Comparison of ENCODE assay signal across 8 mouse cellular contexts in the genomic region with DNA sequence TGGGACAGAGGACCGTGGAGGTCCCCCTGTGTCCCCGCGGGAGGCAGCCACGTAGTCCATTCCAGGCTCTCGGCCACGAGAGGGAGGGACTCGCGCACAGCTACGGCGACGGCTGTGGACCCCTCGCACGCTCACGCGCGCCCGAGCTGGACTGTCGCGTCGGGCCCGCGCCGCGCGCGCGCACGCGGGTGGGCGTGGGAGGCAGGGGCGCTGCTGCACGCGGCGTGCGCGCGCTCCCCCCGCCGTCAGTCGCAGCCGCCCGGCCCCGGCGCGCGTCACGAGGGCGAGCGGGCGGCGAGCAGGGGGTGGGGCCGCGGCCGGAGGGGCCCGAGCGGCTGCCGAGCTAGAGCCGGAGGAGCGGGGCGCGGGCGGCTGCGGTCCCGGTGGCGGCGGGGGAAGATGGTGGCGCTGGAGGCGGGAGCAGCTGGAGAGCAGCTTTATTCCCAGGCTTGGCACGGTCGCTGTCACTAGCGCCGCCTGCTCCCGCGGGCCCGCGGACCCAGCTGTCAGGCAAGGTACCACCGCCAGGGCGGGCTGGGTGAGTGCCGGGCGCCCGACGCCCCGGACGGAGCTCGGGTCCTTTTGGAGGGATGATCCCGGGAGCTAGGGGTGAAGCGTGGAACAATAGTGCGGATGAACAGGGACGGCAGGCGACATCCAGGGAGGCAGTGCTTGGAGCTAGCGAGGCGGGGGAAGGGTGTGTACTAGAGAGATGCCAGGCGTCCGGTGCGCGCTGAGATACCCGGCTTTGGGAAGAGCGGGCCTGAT. TPM values are rescaled to one million over a fixed set of nuclear protein-coding genes. Genes with fewer than 3 reads are reported as not detected.
DNase-seq lines count a peak whose midpoint lies in the region.

A gene (plus strand): TSS at position 334 of the 768 bp plus-strand sequence.

- WGBS in macrophage (ENCODE audit: missing documents): 1% methylated on average over 95 of the region's 98 CpGs

- H3K36me3 ChIP-seq in macrophage (ENCODE audit: inconsistent target): no peaks in the 10 kb centered on the region

- peak within 1 kb of the TSS; percentile 49 for H3K4me3 ChIP-seq in macrophage (ENCODE audit: inconsistent target)

- H3K79me2 ChIP-seq in macrophage (ENCODE audit: inconsistent target): peaks cover 20% of the 10 kb centered on the region; the same call in 1 of the 2 replicates

- peak within 1 kb of the TSS; percentile 29 for H3K27ac ChIP-seq in macrophage

- DNase-seq in Muller cell, postnatal 12 days (ENCODE audit: inconsistent ontology term): peak; percentile 81
- DNase-seq in cerebellum, adult 9-10 months: peak; percentile 79
- DNase-seq in frontal cortex, postnatal 25 days (ENCODE audit: low spot score in 2 of 2): peak; percentile 57 to 63
- peak; percentile 57 for DNase-seq in induced T-regulatory cell, adult 2 months (ENCODE audit: low read depth)
- peak; percentile 38 to 71 for DNase-seq in left cerebral cortex, adult 9 months (ENCODE audit: low spot score in 2 of 2)
- DNase-seq in retina, postnatal 1 day: peak; percentile 91
- DNase-seq in thymus, postnatal 4 days: peak; percentile 84

RNA-seq across cellular contexts. Expression of the gene that starts here (rescaled TPM):
- 10 to 100 TPM in 22 of 26 experiments, 1 to 10 TPM in 4; 2.2 to 18.6 (median 12.6) TPM for total RNA-seq in macrophage (2018; cell fraction: chromatin; rRNA removed)
- total RNA-seq in macrophage (2018; cell fraction: cytosol; rRNA removed): 10 to 100 TPM; 14.6 to 33.4 (median 21.3) TPM
- 10 to 100 TPM in 24 of 26 experiments, 1 to 10 TPM in 2; 4.1 to 34.3 (median 18.9) TPM for total RNA-seq in macrophage (2018; cell fraction: nucleus; rRNA removed)
- 5.8 to 14.4 TPM (median 8.7 TPM) in 3 replicates for polyA plus RNA-seq in macrophage (2018)

Comparison
In these comparisons a context has a peak if more than half of its experiments do, and no peak if none do; other contexts are left out.
1. Peak in every context shown above with its lines: DNase-seq, H3K4me3 ChIP-seq and H3K27ac ChIP-seq.